Mouse (Mus musculus) left cerebral cortex, postnatal 10 days (tissue): ENCODE results near the gene Src. TPM values are rescaled to one million over a fixed set of nuclear protein-coding genes. Genes with fewer than 3 reads are reported as not detected.
"Not testable (repeated sequence)": the region's sequence is repeated elsewhere in the genome, so short reads cannot be mapped to it uniquely, and the experiment has no call there.

ENCODE experiments used
- DNase-seq, 2 experiments: peaks; one replicate each; pipeline ENCODE4 v3.0.0; 2021 to 2022; ENCODE audit warnings: low spot score in 2 of 2, mixed read lengths in 1 of 2; ENCODE audit errors: extremely low spot score in 1 of 2
- intact Hi-C: fragments of 180-260 bp; cut with DNase I; formaldehyde crosslinking; loops from one replicate; pipeline ENCODE4 v1.15.1; 2025
- total RNA-seq, 2 experiments: library from RNA; stranded (reverse); gene quantifications; 2 replicates each; pipeline ENCODE4 v1.2.3; 2021

Src gene
- total RNA-seq, 2 experiments from 2014 or later = 83.6 to 84.2 TPM

DNA sequence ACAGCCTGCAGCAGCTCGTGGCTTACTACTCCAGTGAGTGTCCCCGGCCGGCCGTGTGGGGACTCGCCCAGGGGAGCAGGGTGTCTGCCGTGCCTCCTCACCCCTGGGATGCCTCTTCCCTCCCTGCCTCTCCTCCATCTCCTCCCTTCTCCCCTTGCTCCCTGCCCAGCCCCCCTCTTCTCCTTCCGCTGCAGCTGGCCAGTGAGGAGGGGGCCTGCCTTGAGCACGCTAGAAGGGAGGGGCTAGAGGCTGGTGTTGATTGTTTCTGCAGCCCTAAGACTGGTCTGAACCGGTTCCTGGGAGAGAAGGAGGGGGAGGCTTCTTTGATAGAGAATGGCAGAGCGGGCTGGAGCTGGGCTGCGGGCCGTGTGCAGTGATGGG, 46.5 kb downstream of the Src start:
- intact Hi-C loops = no loop called here
- DNase-seq = peak; percentile 59 to 89

DNA sequence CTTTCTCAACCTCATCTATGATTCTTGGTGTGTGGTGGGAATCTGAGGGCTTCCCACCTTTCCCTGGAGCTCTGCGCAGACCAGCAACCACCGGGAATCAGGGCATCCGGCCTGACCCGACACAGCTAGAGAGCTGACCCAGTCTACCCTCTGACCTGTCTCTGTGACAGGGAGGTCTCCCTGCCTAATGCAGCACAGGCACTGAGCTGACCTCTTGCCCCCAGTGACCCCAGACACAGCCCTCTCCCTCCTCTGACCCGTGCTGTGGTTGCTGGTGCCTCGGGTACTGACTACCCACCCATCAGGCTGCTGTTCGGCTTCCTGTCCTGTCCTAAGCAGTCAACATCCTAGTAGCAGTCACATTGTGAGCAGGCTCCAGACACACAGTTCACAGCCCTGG, 48.6 kb downstream of the Src start:
- DNase-seq = no peak
- intact Hi-C loops = no loop called here

DNA sequence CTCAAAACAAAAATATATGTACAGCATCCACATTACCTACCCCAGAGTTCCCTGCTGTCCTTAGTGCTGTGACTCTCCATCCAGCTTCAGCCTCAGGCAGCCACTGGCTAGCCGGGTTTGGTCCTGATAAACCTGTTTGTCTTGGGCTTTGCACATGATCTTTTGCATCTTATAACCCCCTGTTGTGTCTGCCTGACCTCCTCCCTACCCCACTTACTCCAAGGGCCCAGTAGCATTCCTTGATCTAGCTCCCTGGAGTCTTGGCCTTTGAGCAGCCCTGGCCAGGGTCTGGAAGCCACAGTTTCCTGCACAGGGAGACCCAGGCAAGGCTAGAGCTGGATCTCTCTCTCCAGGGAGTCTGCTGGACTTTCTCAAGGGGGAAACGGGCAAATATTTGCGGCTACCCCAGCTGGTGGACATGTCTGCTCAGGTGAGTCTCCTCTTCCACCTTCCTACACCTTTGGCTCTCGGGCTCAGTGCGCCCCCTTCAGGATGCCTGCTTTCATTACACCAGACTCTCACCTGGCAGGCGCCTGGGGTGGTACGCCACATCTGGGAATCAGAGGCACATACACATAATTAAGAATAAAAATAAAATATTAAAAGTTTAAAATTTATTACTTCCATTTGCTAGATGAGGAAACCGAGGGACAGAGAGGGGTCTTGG, 50.0 kb downstream of the Src start:
- intact Hi-C loops = no loop called here
- DNase-seq = peak in 1 of 2 experiments; percentile 41

DNA sequence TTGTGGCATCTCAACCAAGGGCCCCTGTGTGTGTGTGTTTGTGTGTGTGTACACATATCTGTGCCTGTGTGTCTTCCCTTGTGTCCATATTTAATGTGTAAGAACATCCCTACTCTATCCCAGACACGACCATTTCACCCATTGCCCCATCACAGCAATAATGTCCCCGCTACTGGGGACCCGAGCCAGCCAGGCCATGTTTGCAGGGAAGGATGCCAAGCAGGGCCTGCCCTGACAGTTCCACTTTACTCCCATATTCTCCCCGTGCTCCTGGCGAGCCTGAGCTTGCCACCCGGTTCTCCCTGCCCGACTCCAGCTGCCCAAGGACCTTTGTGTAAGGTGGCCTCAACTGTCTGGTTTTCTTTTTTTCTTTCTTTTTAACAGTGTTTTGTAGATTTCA, 53.0 kb downstream of the Src start:
- intact Hi-C loops = no loop called here

DNA sequence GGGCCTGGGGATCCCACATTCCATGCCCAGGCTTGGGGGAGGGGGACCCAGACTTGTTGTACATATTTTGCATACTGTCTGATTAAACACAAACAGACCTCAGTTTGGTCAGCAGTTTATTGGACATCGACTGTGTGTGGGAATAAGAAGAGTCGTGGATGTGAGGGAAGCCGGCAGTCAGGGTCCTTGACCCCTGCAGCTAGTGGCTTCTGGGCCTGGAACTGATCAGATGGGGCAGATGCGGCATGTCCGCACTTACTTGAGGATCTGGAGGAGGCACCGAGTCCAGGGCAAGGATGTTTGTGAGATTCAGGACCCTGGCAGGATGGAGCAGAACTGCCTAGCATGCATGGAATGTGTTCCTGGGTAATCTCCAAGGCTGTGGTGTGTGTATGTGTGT, 53.5 kb downstream of the Src start:
- intact Hi-C loops = no loop called here
- peak in 1 of 2 experiments; percentile 22 for DNase-seq

More for the DNA sequence above, 53.0 kb downstream of the Src start:
- DNase-seq = peak in 1 of 2 experiments; percentile 30

DNA sequence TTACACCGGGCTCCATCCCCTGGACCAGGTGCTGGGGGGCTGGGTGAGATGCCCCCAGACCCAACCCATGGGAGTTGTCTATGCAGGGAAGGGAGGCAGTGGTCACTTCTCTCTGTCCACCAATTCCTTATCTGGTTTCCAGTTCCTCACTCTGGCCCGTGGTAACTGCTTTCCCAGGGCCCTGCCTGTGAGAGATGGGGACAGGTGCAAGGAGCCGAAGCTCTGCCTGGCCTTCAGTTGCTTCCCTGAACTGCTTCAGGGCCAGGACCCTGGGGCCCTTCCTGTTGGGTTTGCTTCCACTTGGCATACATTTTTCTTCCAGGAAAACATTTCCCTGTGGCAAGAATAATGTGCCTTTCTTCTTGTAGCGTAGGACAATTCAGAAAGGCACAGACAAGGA, 54.2 kb downstream of the Src start:
- intact Hi-C loops = no loop called here

DNA sequence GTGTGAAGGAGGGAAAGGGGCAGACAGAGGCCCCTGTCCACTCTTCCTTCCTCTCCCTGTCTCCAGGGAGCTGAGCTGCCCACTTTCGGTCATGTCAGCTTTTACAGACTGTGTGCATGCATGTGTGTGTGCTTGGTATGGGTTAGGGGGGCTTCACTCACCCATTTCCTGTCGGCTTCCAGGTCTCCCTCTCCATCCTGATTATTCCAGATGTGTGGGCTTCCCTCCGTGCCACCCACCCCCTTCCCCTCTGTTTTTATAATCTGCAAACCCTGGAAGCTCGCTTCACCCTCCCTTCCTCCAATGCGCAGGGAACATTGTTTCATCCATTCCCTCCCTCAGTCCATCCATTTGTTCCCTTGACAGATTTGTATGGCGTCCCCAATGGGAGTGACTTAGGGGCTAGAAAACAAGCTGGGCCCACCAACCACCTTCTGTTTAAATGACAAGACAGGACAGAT, 56.1 kb downstream of the Src start:
- DNase-seq = no peak
- intact Hi-C loops = no loop called here

More for the DNA sequence above, 54.2 kb downstream of the Src start:
- peak in 1 of 2 experiments; percentile 13 for DNase-seq

DNA sequence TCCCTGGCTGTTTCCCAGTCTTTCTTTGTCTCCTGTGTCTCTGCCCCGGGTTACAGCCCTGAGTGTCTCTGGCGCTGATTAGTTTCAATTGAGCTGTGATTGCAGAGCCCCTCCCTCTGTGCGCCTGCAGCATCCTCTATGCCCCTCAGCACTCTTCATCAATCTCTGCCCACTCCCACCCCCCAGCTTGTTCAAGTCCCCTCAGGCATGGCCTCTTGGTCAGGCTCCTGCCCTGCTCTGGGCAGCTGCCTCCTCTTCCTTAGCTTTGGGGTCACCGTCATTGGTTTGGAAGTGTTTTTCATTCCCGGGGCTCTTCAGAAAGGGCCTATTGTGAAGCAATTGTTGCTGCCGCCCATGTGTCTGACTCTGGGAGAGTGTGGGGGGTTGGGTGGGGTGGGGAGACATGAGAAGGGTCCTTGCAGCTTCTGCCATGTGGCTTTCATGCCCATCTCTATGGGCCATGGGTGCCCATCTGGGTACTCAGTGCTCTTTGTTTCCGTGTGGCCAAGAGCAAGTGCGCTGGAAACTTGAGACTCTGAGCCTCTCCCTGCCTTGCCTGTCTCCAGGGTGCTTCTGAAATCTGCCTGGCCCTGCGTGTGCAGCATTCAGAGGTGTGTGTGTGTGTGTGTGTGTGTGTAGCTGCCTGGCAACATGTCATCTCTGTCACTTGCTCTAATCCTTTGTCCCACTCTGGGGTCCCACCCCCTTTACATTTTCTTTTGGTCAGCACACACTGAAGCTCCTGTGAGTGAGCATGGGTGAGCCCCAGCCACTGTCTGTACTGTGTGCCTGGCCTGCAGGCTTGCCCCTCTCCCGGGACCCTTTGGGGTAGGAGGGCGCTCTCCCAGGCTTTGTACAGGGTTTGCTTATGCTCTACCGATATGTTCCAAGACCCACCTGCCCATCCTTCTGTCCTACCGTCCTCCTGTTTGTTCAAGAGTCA, 57.5 kb downstream of the Src start:
- no peak for DNase-seq
- intact Hi-C loops = no loop called here

DNA sequence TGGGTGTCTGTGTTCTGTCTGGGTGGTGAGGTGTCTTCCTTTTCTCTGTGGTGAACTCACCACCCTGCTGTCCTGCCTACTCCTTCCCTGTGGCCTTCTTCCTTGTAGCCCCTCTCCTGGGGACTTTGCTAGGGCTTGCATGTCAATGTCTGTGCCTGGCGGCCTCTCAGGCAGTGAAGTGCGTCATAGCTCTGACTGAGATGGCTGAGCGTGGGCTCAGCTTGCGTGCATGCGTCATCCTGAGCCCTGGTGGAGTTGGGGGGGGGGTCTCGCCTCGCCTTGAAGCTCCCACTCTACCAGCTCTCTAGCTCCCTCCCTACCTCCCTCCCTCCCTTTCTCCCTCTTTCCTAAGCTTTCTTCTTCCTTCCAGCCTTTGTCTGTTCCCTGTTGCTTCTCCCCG, 60.4 kb downstream of the Src start:
- no peak for DNase-seq
- intact Hi-C loops = no loop called here

DNA sequence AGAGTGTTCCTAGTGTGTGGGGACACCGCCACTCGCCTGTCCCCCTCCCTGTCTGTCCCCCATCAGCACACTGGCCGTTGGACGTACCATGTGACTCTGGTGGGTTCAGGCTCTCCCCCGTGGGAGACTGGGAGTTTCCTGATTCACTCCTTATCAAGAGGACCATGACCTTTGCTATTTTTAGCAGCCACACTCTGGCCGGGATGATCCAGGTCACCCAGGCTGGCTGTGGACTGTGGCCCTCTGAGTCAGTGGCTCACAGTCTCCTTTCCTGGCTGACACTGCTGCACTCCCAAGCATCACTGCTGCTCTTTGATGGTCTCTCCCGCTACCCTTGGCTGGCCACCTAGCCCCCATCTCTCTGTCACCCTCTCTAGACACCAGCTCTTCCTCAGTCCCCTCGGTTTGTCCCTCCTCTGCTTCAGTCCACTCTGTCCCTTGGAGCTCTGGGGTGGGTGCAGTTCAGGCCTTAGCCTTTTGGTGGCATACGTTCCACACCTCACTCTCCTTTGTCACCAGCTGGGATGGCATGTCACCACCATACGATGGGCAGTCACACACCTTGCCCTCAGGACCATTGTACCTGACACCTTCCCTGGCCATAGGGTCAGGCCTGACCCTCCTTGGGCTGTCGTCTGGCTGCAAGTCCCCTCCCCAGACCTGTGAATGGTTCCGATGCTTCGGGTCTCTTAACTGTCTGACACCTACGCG, 61.8 kb downstream of the Src start:
- intact Hi-C loops = loop anchor here (5.0 kb wide), 1 partner anchor 72 kb away; no protein-coding TSS in a partner anchor

DNA sequence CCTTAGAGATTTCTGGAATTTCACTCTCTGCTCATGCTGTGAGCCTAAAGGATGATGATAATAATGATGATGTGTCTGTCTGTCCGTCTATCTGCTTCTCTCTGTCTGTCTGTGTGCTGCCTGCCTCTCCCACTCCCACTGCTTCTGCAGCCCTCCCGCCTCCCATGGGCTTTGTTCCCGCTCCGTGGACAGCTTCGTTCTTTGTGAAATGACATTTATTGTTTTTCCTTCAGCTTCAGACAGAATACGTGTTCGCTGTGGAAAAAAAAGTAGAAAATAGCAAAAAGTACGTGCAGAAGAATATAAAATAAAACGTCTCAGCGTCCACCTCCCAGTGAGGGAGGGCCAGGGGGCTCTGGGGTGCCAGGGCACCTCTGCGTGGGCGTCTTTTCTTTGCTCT, 64.5 kb downstream of the Src start:
- no peak for DNase-seq
- intact Hi-C loops = loop anchor here (5.0 kb wide), 1 partner anchor 70 kb away; no protein-coding TSS in a partner anchor

More for the DNA sequence above, 61.8 kb downstream of the Src start:
- DNase-seq = no peak

DNA sequence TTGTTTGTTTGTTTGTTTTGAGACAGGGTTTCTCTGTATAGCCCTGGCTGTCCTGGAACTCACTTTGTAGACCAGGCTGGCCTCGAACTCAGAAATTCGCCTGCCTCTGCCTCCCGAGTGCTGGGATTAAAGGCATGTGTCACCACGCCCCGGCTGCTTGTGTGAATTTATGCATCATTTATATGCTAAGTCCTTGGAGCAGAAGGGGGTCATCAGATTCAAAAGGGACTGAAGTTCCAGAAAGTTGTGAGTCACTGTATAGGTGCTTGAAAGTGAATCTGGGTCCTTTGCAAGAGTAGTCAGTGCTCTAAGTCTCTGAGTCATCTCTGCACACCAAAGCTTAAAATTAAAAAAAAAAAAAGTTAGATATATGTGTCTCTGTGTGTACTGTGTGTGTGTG, 68.3 kb downstream of the Src start:
- DNase-seq, intact Hi-C loops: not testable (repeated sequence)

DNA sequence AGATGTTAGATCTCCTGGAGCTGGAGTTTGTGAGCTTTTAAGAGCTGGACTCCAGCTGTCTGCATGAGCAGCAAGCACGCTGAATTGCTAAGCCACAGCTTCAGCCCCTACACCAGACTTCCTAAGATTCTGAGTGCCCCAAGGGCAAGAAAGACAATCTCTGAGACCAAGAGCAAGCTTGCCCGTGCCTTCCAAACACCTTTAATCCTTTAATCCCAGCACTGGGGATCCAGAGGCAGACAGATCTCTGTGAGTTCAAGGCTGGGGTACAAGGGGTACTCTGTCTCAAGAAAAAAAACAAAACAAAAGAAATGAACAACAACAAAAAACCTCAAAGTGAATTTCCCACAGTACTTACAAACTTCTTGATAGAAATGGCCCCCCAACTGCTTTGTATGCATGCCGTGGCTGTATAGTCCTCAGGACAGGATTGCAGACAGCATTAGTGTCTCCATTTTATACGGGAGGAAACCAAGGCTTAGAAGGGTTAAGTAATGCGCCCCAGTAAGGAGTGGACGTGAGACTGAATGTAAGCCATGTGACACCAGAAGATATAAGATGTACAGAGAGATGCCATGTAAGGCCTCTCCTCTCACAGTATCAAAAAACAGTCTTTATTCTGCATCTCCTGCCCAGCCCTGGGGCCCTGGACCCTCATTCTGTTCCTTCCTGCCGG, 68.9 kb downstream of the Src start:
- no peak for DNase-seq
- intact Hi-C loops = no loop called here

DNA sequence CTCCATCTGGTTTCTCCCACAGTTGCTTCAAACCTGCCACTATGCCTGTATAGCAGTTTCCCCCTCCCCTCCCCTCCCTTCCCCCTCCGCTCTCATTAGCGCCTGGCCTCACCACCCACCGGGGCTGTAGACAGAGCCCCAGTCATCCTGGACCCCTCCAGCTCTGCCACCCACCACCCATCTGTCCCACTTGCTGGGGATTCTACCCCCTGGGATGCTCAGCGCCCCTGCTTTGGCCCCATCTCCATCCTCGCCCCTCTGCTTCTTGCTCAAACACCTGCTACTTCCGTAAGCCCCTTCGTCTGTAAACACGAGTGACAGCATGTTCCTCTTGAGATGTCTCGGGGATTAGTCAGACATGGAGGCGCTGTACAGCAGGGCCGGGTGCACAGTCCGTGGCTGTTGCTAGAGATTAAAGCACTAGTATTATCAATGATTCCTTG, 69.5 kb downstream of the Src start:
- intact Hi-C loops = no loop called here
- DNase-seq = no peak

DNA sequence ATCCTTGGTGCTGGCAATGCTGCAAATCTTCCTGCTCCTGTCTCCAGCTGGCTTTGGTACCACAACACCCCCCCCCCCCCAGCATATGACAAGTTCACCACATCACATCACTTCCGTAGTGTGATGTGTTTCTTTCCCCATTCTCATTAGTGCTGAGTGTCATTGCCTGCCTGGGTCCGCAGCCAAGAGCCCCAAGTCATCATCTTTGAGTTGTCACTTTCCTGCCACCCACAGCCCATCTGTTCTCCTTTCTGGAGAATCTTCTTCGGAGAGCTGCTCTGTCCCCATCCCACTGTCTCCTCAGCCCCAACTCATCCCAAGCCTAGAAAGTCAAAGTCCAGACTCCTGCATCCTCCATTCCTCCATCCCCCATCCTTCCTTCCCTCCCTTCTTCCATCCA, 75.0 kb downstream of the Src start:
- DNase-seq = peak in 1 of 2 experiments; percentile 61
- intact Hi-C loops = loop anchor here (5.0 kb wide), 1 partner anchor 49 kb away; no protein-coding TSS in a partner anchor

DNA sequence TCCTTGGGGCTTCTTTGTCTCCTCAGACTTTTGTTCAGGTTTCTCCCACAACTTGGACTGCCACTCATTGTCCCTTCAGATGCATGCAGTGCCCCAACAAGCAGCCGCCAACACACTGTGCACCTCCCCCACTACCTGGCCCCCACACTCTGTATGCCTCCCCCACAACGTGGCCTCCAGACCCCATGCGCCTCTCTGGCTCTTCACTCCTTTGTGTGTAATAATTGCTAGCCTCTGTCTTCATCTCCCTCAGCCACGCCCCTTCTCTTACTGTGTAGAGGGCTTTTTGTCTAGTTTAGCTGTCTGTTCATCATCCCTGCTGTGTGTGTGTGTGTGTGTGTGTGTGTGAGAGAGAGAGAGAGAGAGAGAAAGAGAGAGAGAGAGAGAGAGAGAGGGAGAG, 80.3 kb downstream of the Src start:
- intact Hi-C loops = no loop called here
- no peak for DNase-seq

DNA sequence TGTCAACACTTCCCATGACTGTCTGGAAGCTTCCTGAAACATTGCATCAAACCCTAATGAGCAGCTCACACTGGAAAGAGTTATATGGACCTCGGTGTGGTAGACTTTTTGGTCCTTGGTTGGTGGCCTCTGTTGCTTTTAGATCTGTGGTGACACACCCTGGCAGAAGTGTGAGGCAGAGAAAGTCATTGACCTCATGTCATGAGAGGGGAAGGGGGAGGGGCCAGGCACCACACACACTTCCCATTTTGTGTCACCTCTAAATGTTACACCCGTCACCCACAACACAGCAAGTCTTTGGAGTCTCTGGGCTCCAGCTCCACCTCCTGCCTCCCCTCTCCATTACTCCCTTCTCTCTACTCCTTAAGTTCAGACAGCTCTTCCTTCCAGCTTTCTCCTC, 82.1 kb downstream of the Src start:
- intact Hi-C loops = no loop called here
- DNase-seq = no peak

DNA sequence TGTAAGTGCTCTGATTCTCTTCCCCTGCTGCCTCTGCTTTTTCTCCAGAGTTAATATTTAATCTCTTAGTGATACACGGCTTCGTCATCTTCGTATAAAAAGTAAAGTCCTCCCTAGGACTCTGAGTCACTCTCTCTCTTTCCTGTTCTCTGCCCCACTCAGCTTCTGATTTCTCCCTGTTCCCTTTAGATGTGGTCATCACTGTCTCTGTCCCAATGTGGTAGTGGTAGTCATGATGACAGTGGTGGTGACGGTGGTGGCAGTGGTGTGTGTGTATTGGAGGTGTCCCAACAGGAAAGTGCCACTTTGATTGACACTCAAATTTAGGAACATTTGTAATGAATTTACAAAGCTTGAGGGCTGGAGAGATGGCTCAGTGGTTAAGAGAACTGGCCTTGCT, 83.1 kb downstream of the Src start:
- intact Hi-C loops = no loop called here
- no peak for DNase-seq

DNA sequence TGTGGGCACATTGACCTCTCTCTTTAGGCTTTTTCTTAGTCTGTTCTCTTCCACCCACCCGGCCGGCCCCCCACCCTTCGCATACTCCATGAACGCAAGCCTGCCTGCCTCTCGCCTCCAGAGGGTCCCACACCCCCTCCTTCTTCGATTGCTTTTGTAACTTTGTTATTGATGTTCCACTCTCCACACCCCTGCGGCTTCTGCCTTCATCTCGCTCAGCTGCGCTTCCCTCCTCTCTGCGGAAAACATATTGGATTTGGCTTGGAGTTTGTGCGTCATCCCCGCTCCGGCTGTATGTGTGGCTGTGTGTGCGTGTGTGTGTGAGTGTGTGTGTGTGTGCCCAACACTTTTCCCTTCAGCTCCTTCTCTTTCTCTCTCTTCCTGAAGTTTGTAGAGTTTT, 88.5 kb downstream of the Src start:
- peak; percentile 70 to 80 for DNase-seq
- intact Hi-C loops = no loop called here
